ENCODE assay signal across 24 mouse cellular contexts in genomic region chr17:49436631-49437030, GRCm38 (mm10). TPM values are rescaled to one million over a fixed set of nuclear protein-coding genes. Genes with fewer than 3 reads are reported as not detected.
DNase-seq lines count a peak whose midpoint lies in the region; ATAC-seq lines count a peak whose summit lies in the region.
"Had no signal": no experiment of that assay in that cellular context is flagged by ENCODE, and none has a peak within 500 bp of the region (broad histone marks: within the 10 kb centered on the region; RNA-seq: fewer than 3 reads in every experiment).

No protein-coding gene starts in this region.

- peak overlapping the region; percentile 97 for H3K27ac ChIP-seq in liver, embryonic 15.5 days (replicated peaks)
- H3K27ac ChIP-seq: hindbrain, embryonic 12.5 days; hindbrain, postnatal 0 days; intestine, embryonic 15.5 days; kidney, postnatal 0 days; midbrain, embryonic 12.5 days; neural tube, embryonic 13.5 days; stomach, embryonic 15.5 days had no signal

- peak; percentile 0 for DNase-seq in heart, postnatal 4 days
- DNase-seq in heart, postnatal 10 days = no peak
- peak; percentile 7 to 28 for DNase-seq in urinary bladder, postnatal 4 days (ENCODE audit: low spot score in 2 of 2)
- no peak for DNase-seq in urinary bladder, postnatal 14 days (ENCODE audit: low spot score)
- no peak for DNase-seq in cerebellum, postnatal 10 days
- no peak for DNase-seq in neural tube, embryonic 10.5 days (ENCODE audit: extremely low spot score, low spot score)
- DNase-seq in lung, postnatal 14 days = no peak
- DNase-seq: adrenal gland, postnatal 25 days; cerebellum, postnatal 14 days; gastrocnemius, postnatal 14 days; kidney, adult 2 months; layer of hippocampus, adult 9-11 months; thymus, adult 18-20 months; thymus, postnatal 36 days had no signal

- no peaks in the 10 kb centered on the region for H3K27me3 ChIP-seq in liver, embryonic 15.5 days
- H3K27me3 ChIP-seq: hindbrain, embryonic 12.5 days; intestine, embryonic 15.5 days; midbrain, embryonic 12.5 days; neural tube, embryonic 13.5 days; stomach, embryonic 15.5 days had no signal

- WGBS in liver, embryonic 15.5 days (ENCODE audit: insufficient replicate concordance) = 49% methylated on average over 6 of the region's 6 CpGs

- peaks cover 88% of the 10 kb centered on the region for H3K36me3 ChIP-seq in liver, embryonic 15.5 days (replicated peaks)

- no peaks in the 10 kb centered on the region for H3K9me3 ChIP-seq in liver, embryonic 15.5 days (replicated peaks)
- H3K9me3 ChIP-seq: hindbrain, embryonic 12.5 days; intestine, embryonic 15.5 days; midbrain, embryonic 12.5 days; neural tube, embryonic 13.5 days; stomach, embryonic 15.5 days had no signal

- peak overlapping the region; percentile 8; the same call in 1 of the 2 replicates for H3K4me3 ChIP-seq in liver, embryonic 15.5 days (replicated peaks)
- H3K4me3 ChIP-seq: hindbrain, embryonic 12.5 days; intestine, embryonic 15.5 days; midbrain, embryonic 12.5 days; myocyte; neural tube, embryonic 13.5 days; stomach, embryonic 15.5 days had no signal

- peak overlapping the region; percentile 35; the same call in 1 of the 2 replicates for H3K9ac ChIP-seq in liver, embryonic 15.5 days
- H3K9ac ChIP-seq: hindbrain, embryonic 12.5 days; intestine, embryonic 15.5 days; midbrain, embryonic 12.5 days; neural tube, embryonic 13.5 days; stomach, embryonic 15.5 days had no signal

- peak; percentile 6; the same call in 1 of the 2 replicates for ATAC-seq in liver, embryonic 15.5 days (ENCODE audit: insufficient read depth)
- ATAC-seq: forebrain, embryonic 14.5 days; hindbrain, postnatal 0 days; intestine, embryonic 15.5 days had no signal

- peaks cover 92% of the 10 kb centered on the region for H3K4me1 ChIP-seq in liver, embryonic 15.5 days (replicated peaks)
- H3K4me1 ChIP-seq: hindbrain, embryonic 12.5 days; midbrain, embryonic 12.5 days had no signal

- H3K4me2 ChIP-seq in liver, embryonic 15.5 days = peak overlapping the region; percentile 32
- H3K4me2 ChIP-seq: hindbrain, embryonic 12.5 days; intestine, embryonic 15.5 days; midbrain, embryonic 12.5 days; neural tube, embryonic 13.5 days; stomach, embryonic 15.5 days had no signal

- intact Hi-C loops in heart, postnatal 10 days (cut with DNase I) = no loop called here

RNA-seq across cellular contexts. Expression of gene Mocs1, which starts 8.5 kb away (rescaled TPM):
- total RNA-seq in heart, postnatal 4 days (2021) = 10 to 100 TPM; 15.6 to 19.6 TPM
- 10 to 100 TPM; 23.9 to 25.3 TPM for total RNA-seq in heart, postnatal 10 days (2021)
- 10.4 and 10.5 TPM in 2 replicates for polyA plus RNA-seq in liver, embryonic 15.5 days (2015; fragmentation: Nextera tagmentation; extraction: Ambion mirVana)

Comparison
In these comparisons a context has a peak if more than half of its experiments do, and no peak if none do; other contexts are left out.
1. DNase-seq: peak in heart, postnatal 4 days (single experiment) and urinary bladder, postnatal 4 days (2 of 2); none in heart, postnatal 10 days (0 of 2), urinary bladder, postnatal 14 days (single experiment), cerebellum, postnatal 10 days (0 of 2), neural tube, embryonic 10.5 days (single experiment) and lung, postnatal 14 days (single experiment).